Mouse (Mus musculus) kidney, postnatal 4 days (tissue): Measurements from ENCODE around the gene Atxn7.
"Not testable (repeated sequence)": the region's sequence is repeated elsewhere in the genome, so short reads cannot be mapped to it uniquely, and the experiment has no call there.

ENCODE experiments used
- DNase-seq, 2 experiments: peaks; one replicate each; pipeline ENCODE4 v3.0.0; 2021; ENCODE audit warnings: mixed read lengths in 2 of 2

Atxn7 gene

DNA sequence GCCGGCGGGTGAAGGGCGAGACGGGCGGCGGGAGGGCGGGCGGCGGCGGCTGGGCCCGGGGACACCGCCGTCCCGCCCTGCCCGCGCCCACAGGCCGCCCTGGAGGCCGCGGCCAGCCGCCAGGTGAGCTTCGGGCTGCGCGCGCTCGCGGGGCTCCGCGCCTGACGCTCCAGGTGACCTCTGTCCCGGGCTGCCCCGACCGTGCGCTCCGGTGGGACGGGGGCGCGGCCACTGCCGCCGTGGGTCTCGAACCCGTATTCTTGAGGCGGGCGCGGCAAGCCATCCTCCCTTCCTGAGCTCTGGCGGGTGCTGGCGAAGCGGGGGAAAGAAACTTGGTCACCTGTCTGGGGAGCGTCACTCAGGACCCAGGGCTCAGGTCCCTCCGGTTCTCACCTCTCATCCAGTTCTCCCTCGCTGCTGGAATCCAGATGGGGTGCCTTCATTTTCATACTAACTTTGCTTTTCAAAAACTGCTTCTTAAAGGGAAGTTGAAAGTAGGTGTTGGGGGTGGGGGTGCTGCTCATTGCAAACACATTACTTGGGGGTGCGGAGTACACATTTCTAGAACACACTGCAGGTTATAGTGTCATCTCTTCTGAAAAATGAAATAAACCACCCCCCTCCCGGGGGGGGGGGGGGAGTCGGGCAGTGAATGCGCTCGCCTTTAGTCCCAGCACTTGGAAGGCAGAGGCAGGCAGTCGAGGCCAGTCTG lies at the start of gene Atxn7, which contains the start of gene Thoc7:
Gene Atxn7 (plus strand): TSS at position 40 of the 712 bp plus-strand sequence.
Gene Thoc7 (minus strand): TSS at position 452 of the 712 bp plus-strand sequence.
- peak; percentile 63 to 74 for DNase-seq

DNA sequence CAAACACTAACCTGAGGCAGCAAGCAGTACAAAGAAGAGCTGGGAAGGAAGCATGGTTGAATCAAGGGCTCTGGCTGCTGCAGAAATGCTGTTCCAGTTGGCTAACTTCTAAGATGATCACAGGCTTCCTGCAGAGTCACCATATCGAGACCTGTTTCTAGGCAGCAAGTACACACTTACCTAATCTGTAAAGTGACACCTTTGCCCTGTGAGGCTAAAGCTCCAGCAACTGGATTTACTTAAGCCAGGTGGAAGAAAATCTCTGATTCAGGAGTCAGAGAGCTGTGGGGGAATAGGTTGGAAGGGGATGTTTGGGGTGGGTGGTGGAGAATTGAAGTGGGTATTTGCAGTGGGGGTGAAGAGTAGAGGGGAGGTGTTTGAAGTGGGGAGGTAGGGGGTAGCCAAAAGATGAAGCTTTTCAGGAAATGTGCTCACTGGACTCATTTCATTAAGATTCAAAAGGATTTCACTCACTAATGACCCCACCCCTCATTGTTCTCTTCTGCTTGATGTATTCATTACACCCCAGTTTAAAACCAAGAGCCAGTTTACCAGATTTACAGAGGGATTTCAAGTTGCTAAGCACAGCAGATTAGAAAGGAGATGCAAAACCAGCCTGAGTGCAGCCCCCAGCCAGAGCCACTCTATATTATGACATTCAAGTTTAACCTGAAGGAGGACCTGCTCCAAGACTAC lies 46.7 kb upstream of the Atxn7 start, which contains the start of gene Gm281:
Gene Gm281 (minus strand): TSS at position 92 of the 696 bp plus-strand sequence.
- DNase-seq, result no peak

DNA sequence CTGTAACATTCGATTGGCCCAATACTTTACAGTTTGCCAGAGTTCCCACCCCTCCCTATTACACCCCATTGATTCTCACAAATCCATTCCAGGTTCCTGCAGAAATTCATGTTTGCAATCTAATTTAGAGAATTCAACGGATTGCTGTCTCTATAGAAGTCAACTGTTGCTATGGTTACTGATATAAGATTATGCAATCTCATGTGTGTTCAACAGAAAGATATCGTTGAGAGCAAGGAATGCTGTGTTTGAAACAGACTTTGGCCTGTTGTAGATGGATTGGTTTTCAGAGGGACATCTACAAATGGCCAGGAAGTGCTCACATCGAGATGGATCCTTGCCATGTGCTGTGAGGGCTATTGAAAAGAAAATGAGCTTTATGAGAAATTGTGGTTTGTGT lies 46.0 kb upstream of the Atxn7 start:
- DNase-seq, result no peak

DNA sequence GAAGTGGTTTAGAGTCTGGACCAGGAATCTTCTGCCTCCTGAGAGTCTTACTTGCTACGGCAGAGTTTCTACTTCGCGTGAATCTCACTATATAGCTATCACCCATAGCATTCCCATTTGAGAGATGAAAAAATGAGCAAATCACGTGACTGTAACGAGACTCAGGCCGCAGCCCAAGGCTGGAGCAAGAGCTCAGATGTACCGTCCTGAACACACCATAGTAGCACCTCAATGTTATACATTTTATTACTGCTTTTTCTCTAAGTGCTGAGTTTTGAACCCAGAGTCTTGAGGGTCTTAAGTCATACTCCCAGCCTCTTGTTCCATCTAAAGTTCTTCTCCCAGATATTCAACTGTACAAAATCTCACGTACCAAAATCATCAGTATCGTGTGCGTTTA lies 44.0 kb upstream of the Atxn7 start:
- no peak for DNase-seq

DNA sequence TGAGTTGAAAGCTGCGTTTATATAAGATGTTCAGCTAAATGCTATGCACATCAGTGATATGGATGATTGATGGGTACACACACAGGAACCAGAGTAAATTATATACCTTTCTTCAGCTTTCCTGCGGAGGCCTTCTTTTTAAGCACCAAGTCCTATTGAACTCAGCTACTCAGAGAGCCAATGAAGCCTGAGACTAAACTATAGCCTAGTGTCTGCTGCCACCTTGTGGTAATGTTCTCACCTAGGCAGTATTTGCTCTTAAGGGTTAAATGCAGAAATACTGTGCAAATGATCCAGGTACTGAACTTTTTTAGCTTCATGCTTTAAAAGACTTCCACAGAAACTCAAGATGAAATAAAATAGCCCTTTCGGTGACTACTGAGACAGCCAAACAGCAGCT lies 43.6 kb upstream of the Atxn7 start:
- peak; percentile 46 to 69 for DNase-seq

DNA sequence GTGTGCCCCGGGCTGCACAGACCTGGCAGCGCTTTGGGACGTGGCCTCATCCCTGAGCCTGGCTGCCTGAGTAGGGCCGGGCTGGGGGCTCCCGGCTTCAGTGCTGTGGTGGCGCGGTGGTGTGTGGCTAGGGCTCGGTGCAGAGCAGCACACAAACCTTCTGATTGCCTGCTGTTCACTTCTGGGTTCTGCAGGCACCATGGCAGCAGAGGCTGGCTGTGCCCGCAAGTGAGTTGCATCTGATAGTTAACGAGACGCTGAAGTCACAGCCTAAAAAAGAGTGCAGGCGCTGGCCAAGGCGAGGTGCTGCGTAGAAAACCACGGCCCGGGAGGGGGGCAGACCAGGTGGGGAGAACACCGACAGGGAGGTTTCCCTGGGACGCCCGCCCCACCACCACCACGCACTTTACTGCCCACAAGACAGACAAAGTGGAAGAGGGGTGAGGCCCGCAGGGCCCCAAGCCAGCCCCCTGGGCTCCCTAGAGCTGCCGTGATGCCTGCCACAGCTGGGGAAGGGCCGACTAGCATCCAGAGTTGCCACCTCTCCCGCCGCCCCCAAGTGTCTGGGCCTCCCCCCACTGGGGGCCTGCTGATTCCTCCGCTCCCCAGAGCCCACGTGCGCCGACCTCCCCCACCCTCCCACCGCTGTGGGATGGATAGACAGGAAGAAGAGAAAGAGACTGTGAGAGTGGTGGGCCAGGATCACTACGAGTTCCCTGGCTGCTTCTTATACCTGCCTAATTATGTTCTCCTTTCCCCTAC lies 27.8 kb upstream of the Atxn7 start:
- DNase-seq, result no peak

DNA sequence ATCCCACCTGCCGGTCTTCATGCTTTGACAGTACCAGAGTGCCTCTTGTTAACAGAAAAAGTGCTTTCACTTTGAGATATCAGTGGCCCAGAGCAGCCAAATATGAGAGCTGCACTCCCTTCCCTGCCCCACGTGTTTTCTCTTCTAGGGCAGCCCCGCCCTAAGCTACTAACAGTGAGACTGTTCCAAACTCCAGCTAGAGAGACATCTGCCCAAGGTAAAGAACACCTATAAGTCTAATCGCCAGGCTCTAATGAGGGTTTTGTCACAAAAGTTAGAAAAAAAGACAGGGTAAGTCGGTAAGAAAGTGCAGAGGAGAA lies 27.2 kb upstream of the Atxn7 start:
- no peak for DNase-seq

DNA sequence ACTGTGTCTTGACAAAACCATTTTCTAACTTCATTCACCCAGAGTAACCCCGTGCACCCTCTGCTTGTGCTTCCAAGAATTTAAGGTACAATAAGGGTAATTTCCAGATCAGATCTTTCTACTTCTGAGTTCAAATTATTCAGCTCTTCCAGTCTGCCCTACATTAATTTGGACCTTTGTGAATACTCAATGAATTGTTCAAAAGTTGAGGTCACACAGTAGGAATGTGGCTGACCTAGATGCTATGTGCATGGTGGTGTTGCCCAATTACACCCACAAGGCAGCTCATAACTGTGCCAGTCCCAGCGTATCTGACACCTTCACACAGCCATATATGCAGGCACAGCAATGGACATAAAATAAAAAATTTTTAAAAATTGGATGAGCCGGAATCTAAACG lies 16.6 kb upstream of the Atxn7 start:
- no peak for DNase-seq

DNA sequence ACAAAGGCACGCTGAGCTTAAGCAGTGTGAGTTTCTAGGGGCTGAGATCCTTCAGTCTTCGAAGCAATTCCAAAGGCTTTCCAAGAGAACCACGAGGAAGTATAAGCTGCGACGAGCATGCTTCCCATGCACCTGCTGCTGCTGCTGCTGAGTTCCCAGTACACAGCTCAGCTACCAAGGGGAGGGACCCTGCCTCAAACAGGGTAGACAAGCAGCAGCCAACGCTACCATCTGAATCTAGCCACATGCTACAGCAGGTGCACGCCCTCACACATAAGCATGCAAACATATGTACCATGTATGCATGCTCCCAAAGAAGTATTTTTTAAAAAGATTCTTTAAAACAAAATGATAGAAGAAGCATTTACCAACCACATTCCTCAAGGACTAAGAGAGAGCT lies 12.9 kb upstream of the Atxn7 start:
- DNase-seq, result no peak

DNA sequence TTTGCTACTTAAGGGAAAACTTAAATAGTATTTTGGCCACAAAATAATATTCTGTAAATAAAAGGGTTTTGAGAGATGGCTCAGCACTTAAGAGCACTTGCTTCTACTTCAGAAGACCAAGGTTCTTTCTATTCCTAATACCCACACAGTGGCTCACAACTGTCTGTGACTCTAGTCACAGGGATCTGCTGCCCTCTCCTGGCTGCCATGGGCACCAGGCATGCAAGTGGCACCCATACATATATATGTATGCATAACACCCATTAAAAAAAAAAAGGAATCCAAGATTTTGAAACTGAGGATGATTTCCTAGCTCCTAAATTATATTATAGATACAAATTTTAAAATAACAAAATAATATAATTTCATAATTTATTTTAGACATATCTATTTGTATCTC lies 10.8 kb upstream of the Atxn7 start:
- peak; percentile 50 to 52 for DNase-seq

DNA sequence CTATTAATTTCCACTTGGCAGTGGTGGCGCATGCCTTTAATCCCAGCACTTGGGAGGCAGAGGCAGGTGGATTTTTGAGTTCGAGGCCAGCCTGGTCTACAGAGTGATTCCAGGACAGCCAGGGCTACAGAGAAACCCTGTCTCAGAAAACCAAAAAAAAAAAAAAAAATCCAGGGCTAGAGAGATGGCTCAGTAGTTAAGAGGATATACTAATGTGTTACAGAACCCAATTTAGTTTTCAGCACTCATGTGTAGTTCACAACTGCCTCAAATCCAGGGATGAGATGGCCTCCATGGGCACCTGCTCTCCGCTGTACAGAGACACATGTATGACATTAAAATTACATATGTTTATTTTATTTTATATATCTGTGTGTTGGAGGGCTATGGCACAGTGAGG lies 9.1 kb upstream of the Atxn7 start:
- DNase-seq, result not testable (repeated sequence)

DNA sequence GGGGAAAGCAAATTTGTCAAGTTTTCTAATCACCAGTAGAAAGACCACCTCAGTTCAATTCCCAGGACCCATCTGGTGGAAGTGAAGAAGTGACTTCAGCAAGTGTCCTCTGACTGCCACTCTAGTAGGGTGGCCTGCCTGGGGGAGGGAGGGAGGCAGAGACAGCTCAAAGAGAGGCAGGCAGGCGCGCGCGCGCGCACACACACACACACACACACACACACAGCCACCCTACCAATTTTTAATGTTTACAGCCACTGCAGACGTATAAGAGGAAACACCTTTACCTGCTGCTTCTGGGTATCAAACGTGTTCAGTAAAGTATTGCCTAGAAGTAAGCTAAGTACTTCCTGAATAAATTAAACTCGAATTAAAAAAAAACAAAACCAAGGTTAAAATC lies 1.2 kb upstream of the Atxn7 start:
- DNase-seq, result peak; percentile 49 to 63

DNA sequence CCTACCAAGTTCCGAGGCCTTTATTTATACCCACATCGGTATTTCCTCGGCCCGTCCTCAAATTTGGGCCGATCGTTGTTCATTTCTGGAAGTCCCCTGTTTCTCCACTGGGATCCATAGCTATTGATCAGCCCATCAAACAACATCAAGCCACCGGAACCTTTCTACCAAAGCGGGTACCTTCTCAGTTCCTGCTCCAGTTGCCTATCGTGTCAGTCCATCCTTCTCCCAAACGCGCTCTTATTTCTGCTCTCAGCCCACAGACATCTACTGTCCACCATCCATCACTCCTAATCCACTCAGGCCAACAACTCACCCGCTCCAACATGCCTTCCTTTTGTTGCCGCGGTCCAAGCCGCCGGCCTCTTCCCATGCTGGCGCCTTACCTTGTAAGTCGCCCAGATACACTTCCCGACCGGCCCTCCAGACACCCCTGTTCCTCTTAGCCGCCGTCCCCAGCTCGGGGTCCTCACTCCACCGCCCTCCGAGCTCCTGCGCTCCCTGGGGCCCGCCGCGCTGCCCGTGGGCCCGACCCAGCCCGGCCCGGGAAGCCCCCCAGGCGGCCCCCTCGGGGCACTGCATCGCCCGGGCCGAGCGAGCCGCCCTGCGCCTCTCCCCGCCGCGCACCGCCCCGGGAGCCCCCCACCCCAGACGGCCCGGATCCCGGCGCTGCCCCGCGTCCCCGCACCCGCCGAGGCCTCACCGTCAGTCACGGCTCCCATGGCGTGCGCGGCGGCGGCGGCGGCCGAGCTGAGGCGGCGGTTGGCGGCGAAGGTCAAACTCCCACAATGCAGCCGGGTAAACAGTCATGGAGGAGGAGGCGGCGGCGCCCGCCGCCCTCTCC lies 536 bp upstream of the Atxn7 start:
- DNase-seq, result peak; percentile 76 to 85

DNA sequence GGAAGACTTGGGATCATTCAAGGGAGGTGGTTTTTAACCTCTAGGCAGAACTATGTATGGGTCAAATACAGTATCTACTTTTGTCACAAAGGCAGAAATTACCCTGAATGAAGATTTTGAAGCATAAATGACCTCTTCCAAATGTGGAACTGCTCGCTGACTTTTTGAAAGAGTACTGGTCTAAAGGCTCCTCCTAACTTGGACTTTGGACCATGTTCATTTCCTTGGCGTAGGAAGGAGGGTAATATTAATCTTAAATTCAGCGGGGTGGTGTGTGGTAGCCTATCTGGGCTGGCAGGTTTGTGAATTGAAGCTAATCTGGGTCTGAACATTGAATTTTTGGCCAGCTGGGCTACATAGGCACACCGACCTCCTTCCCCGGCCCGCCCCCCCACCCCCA lies 1.2 kb downstream of the Atxn7 start:
- DNase-seq, result no peak

DNA sequence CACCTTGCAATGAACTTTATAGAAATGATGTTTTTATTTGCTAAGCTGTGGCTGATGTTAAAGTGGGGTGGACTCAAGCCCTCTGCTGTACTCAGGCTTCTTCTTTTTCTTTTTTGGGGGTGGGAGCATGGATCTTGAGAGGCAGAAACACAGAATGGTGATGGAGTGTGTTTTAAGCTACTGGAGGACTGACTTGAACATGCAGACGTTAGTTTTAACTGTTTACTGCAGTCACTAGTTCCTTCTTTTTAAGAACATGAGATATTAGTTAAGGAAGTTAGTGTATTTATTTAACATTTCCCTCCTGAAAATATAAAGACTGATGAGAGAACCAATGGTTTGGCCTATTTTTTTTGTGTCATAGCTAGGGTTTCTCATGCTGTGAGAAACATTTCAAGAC lies 2.3 kb downstream of the Atxn7 start:
- no peak for DNase-seq

DNA sequence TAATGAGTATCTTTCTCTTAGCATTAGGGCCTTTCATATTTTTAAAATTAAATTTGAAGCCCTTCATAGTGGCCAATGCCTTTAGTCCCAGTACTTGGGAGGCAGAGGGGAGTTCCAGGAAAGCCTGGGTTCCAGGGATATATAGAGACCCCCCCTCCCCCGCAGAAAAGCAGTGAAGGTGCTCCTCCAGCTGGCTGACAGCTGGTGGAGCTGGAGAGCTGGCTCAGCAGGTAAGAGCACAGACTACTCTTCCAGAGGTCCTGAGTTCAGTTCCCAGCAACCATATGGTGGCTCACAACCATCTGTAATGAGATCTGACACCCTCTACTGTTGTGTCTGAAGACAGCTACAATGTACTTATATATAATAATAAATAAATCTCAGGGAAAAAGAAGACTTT lies 6.4 kb downstream of the Atxn7 start:
- no peak for DNase-seq

DNA sequence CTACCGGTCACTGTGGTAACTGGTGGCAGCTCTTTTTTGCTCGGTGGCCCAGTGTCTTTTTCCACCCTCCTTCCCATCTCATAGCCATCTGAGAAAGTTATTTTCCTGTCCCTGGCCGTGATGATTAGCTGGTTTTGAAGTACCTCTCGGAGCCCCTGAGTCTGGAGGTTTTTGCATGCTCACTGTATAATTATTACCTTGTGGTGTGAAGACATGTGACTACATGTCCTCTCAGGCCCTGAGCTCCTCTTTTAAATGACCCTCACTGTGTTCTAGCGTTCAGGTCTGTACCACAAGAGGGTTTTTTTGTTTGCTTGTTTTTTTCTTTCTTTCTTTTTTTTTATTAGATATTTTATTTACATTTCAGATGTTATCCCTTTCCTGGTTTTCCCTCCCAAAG lies 7.2 kb downstream of the Atxn7 start:
- no peak for DNase-seq

DNA sequence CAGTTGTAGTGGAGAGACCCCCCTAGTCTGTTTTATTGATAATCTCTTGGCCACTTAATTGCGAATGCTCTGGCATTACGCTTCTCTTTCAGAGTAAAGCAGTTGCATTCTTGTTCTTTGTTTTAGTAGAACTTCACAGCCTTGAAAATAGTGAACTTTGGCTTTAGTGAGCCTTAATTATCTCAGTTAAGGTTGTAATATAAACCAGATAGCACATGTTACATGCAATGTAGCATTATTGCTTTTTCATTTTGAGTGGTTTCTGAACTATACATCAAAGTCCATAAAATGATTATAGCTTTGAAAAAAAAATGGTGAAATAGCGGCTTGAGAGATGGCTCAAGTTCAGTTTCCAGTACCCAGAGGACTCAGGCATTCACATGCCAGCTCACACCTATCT lies 9.3 kb downstream of the Atxn7 start:
- no peak for DNase-seq

DNA sequence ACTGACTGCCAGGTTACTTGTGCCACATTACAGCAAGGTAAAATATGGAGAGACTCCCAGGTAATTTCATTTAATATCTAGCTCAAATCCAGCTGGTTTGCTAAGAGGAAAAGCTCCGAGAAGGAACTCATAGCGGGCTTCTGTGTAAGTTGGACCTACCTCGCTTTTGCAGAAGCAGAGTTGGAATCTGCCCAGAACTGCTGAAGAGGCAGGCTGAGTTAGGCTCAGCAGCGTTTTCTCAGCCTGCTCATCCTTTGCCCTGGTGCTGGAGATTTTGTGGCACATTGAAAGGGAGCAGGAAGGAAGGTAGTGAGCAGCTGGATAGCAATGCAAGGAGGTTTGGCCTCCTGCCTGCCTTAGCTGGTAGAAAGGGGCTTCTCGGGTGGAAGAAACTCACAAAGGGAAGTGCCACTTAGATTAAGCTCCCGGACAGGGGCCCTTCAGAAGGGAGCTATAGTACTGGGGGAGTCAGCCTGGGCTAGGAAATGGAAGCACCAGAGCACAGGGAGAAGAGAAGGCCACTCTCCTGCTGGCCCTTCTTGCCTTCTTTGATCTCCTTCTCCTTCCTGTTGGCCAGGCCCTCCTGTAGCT lies 10.5 kb downstream of the Atxn7 start:
- peak in 1 of 2 experiments; percentile 12 for DNase-seq

DNA sequence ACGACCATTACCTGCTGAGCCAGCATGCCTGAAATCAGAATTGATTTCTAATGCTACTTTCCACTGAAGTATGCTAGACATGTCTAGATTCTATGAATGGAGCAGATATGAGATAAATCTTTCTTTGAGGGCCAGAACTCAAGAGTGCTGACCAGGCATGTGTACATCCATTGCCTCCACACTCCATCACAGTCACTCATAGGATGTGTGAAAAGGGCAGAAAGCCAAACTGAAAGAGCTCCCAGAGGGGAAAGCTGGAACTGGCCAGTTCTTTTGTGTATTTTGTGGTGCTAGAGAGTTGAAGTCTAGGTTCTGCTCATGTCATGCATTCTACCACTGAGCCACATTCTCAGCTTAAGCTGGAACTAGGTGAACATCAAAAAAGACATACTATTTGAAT lies 16.3 kb downstream of the Atxn7 start:
- DNase-seq, result no peak

DNA sequence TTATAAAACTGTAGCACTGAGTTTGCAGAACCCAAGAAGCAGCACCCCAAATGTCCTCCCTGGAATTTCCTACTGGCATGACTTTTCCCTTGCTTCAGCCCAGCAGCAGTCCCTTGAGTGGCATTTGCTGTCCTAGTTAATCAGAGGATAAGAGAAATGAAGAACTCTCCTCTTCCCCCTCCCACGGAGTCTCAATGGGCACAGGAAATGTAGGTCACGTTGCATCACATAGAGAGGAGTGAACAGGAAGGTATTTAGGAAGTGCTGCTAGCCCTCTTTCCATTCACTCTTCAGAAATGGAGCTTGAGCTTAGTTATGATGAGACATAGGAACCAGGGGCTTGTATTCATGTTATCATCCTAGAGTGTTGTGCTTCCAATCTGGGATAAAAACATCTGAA lies 20.0 kb downstream of the Atxn7 start:
- no peak for DNase-seq

DNA sequence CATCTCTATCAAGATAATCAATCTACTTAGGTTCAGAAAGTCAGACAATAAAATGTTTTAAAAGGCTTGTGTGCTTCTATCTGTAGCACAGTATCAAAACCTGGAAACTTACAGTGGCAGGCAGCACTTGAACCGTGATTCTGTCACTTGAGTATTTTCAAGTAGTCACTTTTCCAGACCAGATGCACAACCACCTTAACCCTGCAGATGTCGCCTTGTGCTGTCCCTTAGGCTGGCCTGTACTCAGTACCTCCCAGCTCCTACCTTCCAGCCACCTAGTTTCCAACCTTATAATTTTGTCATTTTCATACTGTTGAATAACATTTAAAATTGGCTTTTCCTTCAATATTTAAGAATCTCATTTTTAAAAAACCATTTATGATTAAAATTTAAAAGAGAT lies 20.9 kb downstream of the Atxn7 start:
- peak in 1 of 2 experiments; percentile 15 for DNase-seq

DNA sequence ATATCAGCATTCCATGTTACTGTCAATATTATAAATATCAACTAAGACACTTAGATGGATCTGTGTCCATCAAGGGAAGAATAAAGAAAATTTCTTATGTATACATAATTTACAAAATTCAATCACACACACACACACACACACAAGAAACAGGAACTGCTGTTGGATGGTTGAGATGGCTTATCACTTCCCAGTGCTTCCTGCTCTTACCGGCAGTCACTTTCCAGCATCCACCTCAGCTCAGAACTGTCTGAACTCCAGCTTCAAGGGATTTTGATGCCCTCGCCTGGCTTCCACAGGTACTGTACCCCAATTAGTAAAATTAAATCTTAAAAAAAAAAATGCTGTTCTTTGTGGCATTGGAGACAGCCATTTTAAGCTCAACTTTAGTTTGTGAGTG lies 27.2 kb downstream of the Atxn7 start:
- DNase-seq, result no peak
